Mouse (Mus musculus) forebrain, embryonic 16.5 days (tissue): ENCODE measurements at regions not wholly inside any gene's neighbourhood (a gene's known extent, or its start where the extent isn't known, plus 50 kb on each side); places are given as distances from the start of the nearest gene placed in this dataset.

Experiments
- ATAC-seq: fragments of 200-750 bp; cut with Nextera tagmentation; 2 replicates; pipeline ENCODE4 v1.8.0; 2017; ENCODE audit warnings: mild to moderate bottlenecking, moderate library complexity
- H3K27ac ChIP-seq: fragments of 300-500 bp; sonication (generic); 2 replicates; pipeline ENCODE4 v1.5.1; 2014; ENCODE audit warnings: low read length, control low read depth
- H3K27me3 ChIP-seq: fragments of 300-500 bp; sonication (generic); replicated peaks from 2 replicates; pipeline ENCODE4 v1.6.1; 2014; ENCODE audit warnings: low read length; ENCODE audit not compliant: control insufficient read depth, insufficient read depth
- H3K36me3 ChIP-seq: fragments of 300-500 bp; sonication (generic); 2 replicates; pipeline ENCODE4 v1.6.1; 2014; ENCODE audit not compliant: control insufficient read depth, insufficient read depth
- H3K4me1 ChIP-seq: fragments of 300-500 bp; sonication (generic); replicated peaks from 2 replicates; pipeline ENCODE4 v1.6.1; 2014; ENCODE audit warnings: low read length; ENCODE audit not compliant: control insufficient read depth, insufficient read depth
- H3K4me2 ChIP-seq: fragments of 300-500 bp; sonication (generic); 2 replicates; pipeline ENCODE4 v1.6.1; 2014; ENCODE audit warnings: mild to moderate bottlenecking, low read length, control low read depth
- H3K4me3 ChIP-seq: fragments of 300-500 bp; sonication (generic); replicated peaks from 2 replicates; pipeline ENCODE4 v1.5.1; 2014; ENCODE audit warnings: mild to moderate bottlenecking, low read length, control low read depth
- H3K9ac ChIP-seq: fragments of 300-500 bp; sonication (generic); replicated peaks from 2 replicates; pipeline ENCODE4 v1.6.1; 2014; ENCODE audit warnings: low read depth, low read length, control low read depth
- H3K9me3 ChIP-seq: fragments of 300-500 bp; sonication (generic); 2 replicates; pipeline ENCODE4 v1.6.1; 2016; ENCODE audit warnings: low read length; ENCODE audit not compliant: control insufficient read depth
- WGBS: fragments of 180-500 bp; shearing (Covaris S2); extraction: QIAGEN DNeasy Blood & Tissue Kit; methylation state at CpG from one replicate; pipeline ENCODE4 v1.1.7; 2014; 5-methylcytosine and 5-hydroxymethylcytosine counted together

DNA sequence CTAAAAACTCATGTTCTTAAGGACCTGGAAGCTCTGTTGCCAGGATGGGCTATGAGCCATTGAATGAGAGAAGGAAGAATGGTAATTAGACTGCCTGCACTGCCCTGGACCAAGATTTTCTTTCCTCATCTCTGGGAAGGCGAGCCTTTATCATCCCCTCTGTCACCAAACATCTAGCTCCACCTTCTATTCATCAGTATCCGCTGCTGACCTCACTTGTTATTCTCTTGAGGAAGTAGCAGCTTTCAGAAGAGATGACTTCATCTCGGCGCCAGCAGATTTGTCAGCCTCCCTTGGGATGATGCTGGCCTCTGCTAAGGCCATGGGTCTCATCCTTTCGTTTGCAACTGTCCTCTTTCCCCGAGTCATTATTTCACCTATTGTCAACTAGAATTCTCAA is 67.5 kb upstream of the Tcf21 start:
- ATAC-seq = no peak
- no peaks in the 10 kb centered on the region for H3K27me3 ChIP-seq
- no peaks in the 10 kb centered on the region for H3K4me1 ChIP-seq
- no peak overlapping the region for H3K9ac ChIP-seq
- WGBS = 75% methylated on average over 6 of the region's 6 CpGs
- no peaks in the 10 kb centered on the region for H3K9me3 ChIP-seq
- H3K4me3 ChIP-seq = no peak overlapping the region
- H3K36me3 ChIP-seq = no peaks in the 10 kb centered on the region
- no peak overlapping the region for H3K4me2 ChIP-seq
- H3K27ac ChIP-seq = no peak overlapping the region

DNA sequence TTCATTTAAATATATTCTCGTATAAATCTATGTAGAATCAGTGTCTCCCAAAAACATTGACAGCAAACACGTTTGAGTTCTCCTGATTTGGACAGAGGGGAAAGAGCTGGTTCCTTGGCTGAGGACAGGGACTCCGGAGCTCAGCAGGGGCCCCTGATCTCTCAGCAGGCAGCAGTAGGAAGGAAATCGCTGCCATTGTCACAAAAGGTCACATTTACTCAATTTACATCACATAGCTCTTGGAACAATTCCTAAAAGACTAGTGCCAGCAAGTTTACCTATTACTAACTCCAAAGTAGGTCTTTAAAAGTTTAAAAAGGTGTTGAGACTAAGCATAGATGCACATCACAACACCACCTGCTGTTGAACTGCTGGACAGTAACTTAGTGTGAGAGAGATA is 59.7 kb upstream of the Tcf21 start:
- WGBS = 27% methylated on average over 4 of the region's 4 CpGs
- Histone ChIP-seq H3K9me3 (no peaks in the 10 kb centered on the region), H3K4me1 (no peaks in the 10 kb centered on the region), H3K4me3 (no peak overlapping the region), H3K27me3 (no peaks in the 10 kb centered on the region), H3K9ac (no peak overlapping the region), H3K36me3 (no peaks in the 10 kb centered on the region), H3K4me2 (no peak overlapping the region), H3K27ac (no peak overlapping the region)
- ATAC-seq = no peak

DNA sequence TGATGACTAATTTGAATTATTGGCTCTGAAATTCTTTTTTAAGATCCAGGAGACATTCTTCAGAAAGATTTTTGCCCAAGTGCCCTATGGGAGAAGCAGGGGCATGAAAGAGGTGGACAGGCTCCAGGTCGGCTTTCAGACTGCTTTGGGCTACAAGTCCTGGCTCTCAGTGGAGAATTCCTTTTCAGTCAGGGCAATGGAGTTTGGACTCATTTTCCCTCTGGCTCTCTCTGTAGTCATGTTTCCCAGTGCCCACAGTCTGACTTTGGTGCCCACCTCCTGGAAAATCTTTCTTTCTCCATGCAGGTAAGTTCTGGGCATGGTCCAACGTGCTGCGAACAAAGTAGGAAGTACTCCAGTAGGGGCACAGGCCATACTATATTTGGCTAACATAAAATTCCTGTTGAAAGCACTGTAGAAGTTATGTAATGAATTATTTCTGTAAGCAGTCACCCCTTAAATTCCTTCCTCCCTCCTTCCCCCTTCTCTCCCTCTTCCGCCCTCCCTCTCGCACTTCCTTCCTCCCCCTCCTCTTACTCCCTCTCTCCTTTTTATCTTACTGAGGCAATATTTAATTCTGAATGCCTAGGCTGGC is 57.7 kb upstream of the Tcf21 start:
- ATAC-seq = no peak
- 83% methylated on average over 5 of the region's 5 CpGs for WGBS

DNA sequence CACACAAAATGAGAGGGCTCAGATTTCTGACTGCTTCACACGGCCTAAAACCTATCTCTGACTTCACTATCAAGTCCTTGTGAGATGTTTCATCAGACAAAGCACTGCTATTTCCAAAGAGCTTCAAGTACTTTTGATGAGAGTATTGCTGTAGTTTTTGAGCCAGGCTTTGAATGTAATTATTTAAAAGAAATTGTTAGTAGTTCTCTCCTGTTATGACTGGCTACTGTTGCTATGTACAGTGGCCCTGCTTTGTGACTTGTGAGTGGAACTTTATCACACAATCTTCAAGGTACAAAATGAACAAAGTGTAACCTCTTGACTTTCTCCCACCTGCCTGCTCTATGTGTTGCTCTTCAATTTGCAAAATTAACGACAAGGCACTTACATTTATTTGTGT is 57.1 kb upstream of the Tcf21 start:
- 70% methylated on average over 2 of the region's 2 CpGs for WGBS
- no peaks in the 10 kb centered on the region for H3K4me1 ChIP-seq

More for the DNA sequence above, 57.7 kb upstream of the Tcf21 start:
- Histone ChIP-seq H3K27ac (no peak overlapping the region), H3K4me3 (no peak overlapping the region), H3K4me1 (no peaks in the 10 kb centered on the region), H3K36me3 (no peaks in the 10 kb centered on the region), H3K9me3 (no peaks in the 10 kb centered on the region), H3K4me2 (no peak overlapping the region), H3K27me3 (no peaks in the 10 kb centered on the region), H3K9ac (no peak overlapping the region)

DNA sequence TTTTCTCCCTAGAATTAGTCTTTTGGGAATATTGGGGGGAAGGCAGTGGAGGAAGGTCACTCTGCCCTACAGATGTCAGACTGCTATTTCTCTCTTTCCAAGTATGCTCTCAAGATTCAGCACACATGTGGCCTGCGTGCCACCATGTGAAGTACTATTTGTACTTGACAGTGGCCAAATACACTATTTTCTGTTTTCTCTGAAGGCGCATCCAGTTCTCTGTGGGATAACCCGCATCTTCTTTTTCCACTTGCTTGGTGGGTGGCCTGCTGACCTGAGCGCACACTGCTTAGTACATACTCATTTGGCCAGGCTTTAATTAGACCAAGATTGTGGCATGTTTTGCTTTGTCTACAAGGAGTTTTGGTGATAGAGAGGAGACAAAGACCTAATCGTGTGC is 55.7 kb upstream of the Tcf21 start:
- no peaks in the 10 kb centered on the region for H3K4me1 ChIP-seq
- H3K4me2 ChIP-seq = no peak overlapping the region
- H3K27me3 ChIP-seq = no peaks in the 10 kb centered on the region
- H3K27ac ChIP-seq = no peak overlapping the region
- no peak for ATAC-seq
- WGBS = 68% methylated on average over 5 of the region's 5 CpGs
- no peaks in the 10 kb centered on the region for H3K9me3 ChIP-seq
- H3K4me3 ChIP-seq = no peak overlapping the region
- H3K36me3 ChIP-seq = no peaks in the 10 kb centered on the region
- H3K9ac ChIP-seq = no peak overlapping the region

More for the DNA sequence above, 57.1 kb upstream of the Tcf21 start:
- no peaks in the 10 kb centered on the region for H3K36me3 ChIP-seq
- no peaks in the 10 kb centered on the region for H3K9me3 ChIP-seq
- ATAC-seq = no peak
- no peak overlapping the region for H3K4me2 ChIP-seq
- H3K27ac ChIP-seq = no peak overlapping the region
- no peak overlapping the region for H3K4me3 ChIP-seq
- H3K9ac ChIP-seq = no peak overlapping the region
- H3K27me3 ChIP-seq = no peaks in the 10 kb centered on the region

DNA sequence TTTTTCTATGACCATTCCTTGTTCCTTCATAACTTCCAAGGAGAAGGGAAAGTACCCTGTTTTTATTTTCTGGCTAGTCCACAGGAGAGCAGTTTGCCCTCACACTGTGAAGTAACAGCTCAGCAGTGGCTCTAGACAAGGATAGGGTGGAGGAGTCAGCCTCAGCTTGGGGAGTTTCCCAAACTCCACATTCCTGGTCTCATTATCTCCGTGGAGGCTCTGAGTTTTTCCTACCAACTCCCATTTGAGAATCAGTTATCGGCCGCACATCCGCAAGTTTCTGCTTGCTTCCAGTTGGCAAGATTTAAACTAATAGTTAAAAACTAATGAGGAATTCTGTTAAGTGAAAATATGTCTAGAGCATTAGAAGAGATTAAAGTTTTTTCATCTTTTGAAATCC is 55.2 kb upstream of the Tcf21 start:
- H3K9me3 ChIP-seq = no peaks in the 10 kb centered on the region
- ATAC-seq = no peak
- H3K4me1 ChIP-seq = no peaks in the 10 kb centered on the region
- no peak overlapping the region for H3K4me3 ChIP-seq
- WGBS = 68% methylated on average over 4 of the region's 4 CpGs
- H3K27ac ChIP-seq = no peak overlapping the region
- no peak overlapping the region for H3K4me2 ChIP-seq
- no peak overlapping the region for H3K9ac ChIP-seq
- no peaks in the 10 kb centered on the region for H3K36me3 ChIP-seq
- no peaks in the 10 kb centered on the region for H3K27me3 ChIP-seq
